Mouse (Mus musculus): ENCODE results near the gene Anapc2.

DNA sequence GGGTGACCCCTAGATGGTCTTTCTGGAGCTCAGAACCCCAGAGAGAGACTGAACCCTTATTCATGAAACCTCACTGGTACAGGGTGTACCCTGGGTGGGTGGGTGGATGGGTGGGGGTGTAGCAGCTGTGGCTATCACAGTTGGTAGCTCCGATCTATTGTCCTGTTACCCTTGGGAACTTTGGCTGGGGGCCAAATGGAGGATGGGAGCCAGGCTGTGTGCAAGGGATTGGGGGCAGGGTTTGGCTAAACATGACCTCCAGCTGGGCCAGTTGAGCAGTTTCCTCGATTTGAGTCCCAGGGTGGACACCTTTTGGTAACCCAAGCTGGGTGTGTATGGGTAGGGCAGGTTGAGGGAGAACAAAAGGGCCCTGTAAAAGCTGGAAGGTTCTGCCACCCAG, 5.6 kb upstream of the Anapc2 start:
- no peak for TF ChIP-seq CTCF (IDR thresholded peaks at IDR 0.05)
- TF ChIP-seq EP300 (IDR thresholded peaks at IDR 0.05): no peak

Measured in lung, postnatal 0 days (tissue).